Mouse (Mus musculus): ENCODE data around the gene Gm12184. TPM values are rescaled to one million over a fixed set of nuclear protein-coding genes. Genes with fewer than 3 reads are reported as not detected.

The Gm12184 gene
- polyA plus RNA-seq, 1 experiment, result 3.9 TPM

- Histone ChIP-seq H3K4me1 (ENCODE audit: control insufficient read depth, insufficient read depth, insufficient read length, low read length) (peaks cover 9% of the 10 kb centered on the region), H3K4me3 (ENCODE audit: low read depth, low read length) (peak overlapping the region; percentile 85), H3K27me3 (ENCODE audit: control insufficient read depth, insufficient read depth, low read length) (no peaks in the 10 kb centered on the region), H3K36me3 (ENCODE audit: control insufficient read depth, insufficient read depth, low read length) (no peaks in the 10 kb centered on the region), H3K27ac (ENCODE audit: insufficient read depth, low read depth, low read length) (peak overlapping the region; percentile 83)
- WGBS, result 1% methylated on average over 16 of the region's 16 CpGs
- TF ChIP-seq CTCF (IDR thresholded peaks at IDR 0.05; ENCODE audit: extremely low read depth, insufficient read length, insufficient replicate concordance, low read depth, low read length) (no peak; the same call in 1 of the 2 replicates), POLR2A (IDR thresholded peaks at IDR 0.05; ENCODE audit: low read depth, low read length) (peak; percentile 48; the same call in 1 of the 2 replicates)
These were observed 11.8 kb upstream of the Gm12184 start for GRCm38 (mm10) chr11:48838181-48838797.

- Histone ChIP-seq H3K27me3 (ENCODE audit: control insufficient read depth, insufficient read depth, low read length) (no peaks in the 10 kb centered on the region), H3K4me1 (ENCODE audit: control insufficient read depth, insufficient read depth, insufficient read length, low read length) (peaks cover 9% of the 10 kb centered on the region), H3K27ac (ENCODE audit: insufficient read depth, low read depth, low read length) (peak overlapping the region; percentile 83), H3K36me3 (ENCODE audit: control insufficient read depth, insufficient read depth, low read length) (no peaks in the 10 kb centered on the region), H3K4me3 (ENCODE audit: low read depth, low read length) (peak overlapping the region; percentile 85)
- TF ChIP-seq CTCF (IDR thresholded peaks at IDR 0.05; ENCODE audit: extremely low read depth, insufficient read length, insufficient replicate concordance, low read depth, low read length), result no peak
- peak; percentile 9; the same call in 1 of the 2 replicates for TF ChIP-seq POLR2A (IDR thresholded peaks at IDR 0.05; ENCODE audit: low read depth, low read length)
- WGBS, result under 1% methylated on average over 77 of the region's 77 CpGs
These were observed 11.1 kb upstream of the Gm12184 start for GRCm38 (mm10) chr11:48837310-48838180.

- TF ChIP-seq CTCF (IDR thresholded peaks at IDR 0.05; ENCODE audit: extremely low read depth, insufficient read length, insufficient replicate concordance, low read depth, low read length) (no peak), POLR2A (IDR thresholded peaks at IDR 0.05; ENCODE audit: low read depth, low read length) (no peak)
- Histone ChIP-seq H3K27me3 (ENCODE audit: control insufficient read depth, insufficient read depth, low read length) (no peaks in the 10 kb centered on the region), H3K36me3 (ENCODE audit: control insufficient read depth, insufficient read depth, low read length) (no peaks in the 10 kb centered on the region), H3K4me1 (ENCODE audit: control insufficient read depth, insufficient read depth, insufficient read length, low read length) (peaks cover 9% of the 10 kb centered on the region), H3K27ac (ENCODE audit: insufficient read depth, low read depth, low read length) (peak overlapping the region; percentile 83), H3K4me3 (ENCODE audit: low read depth, low read length) (peak overlapping the region; percentile 85)
- WGBS, result 21% methylated on average over 11 of the region's 11 CpGs
These were observed 10.5 kb upstream of the Gm12184 start for GRCm38 (mm10) chr11:48836990-48837309.

- peaks cover 9% of the 10 kb centered on the region for H3K4me1 ChIP-seq (ENCODE audit: control insufficient read depth, insufficient read depth, insufficient read length, low read length)
- WGBS, result 76% methylated on average over 6 of the region's 6 CpGs
- no peak overlapping the region for H3K27ac ChIP-seq (ENCODE audit: insufficient read depth, low read depth, low read length)
- no peaks in the 10 kb centered on the region for H3K36me3 ChIP-seq (ENCODE audit: control insufficient read depth, insufficient read depth, low read length)
- no peak overlapping the region for H3K4me3 ChIP-seq (ENCODE audit: low read depth, low read length)
- H3K27me3 ChIP-seq (ENCODE audit: control insufficient read depth, insufficient read depth, low read length), result no peaks in the 10 kb centered on the region
- no peak for TF ChIP-seq POLR2A (IDR thresholded peaks at IDR 0.05; ENCODE audit: low read depth, low read length)
- TF ChIP-seq CTCF (IDR thresholded peaks at IDR 0.05; ENCODE audit: extremely low read depth, insufficient read length, insufficient replicate concordance, low read depth, low read length), result no peak
These were observed 9.5 kb upstream of the Gm12184 start for GRCm38 (mm10) chr11:48835923-48836322.

- H3K36me3 ChIP-seq (ENCODE audit: control insufficient read depth, insufficient read depth, low read length), result no peaks in the 10 kb centered on the region
- no peak for TF ChIP-seq CTCF (IDR thresholded peaks at IDR 0.05; ENCODE audit: extremely low read depth, insufficient read length, insufficient replicate concordance, low read depth, low read length)
- no peak for TF ChIP-seq POLR2A (IDR thresholded peaks at IDR 0.05; ENCODE audit: low read depth, low read length)
- WGBS, result under 1% methylated on average over 30 of the region's 30 CpGs
- peak overlapping the region; percentile 66; the same call in 1 of the 2 replicates for H3K27ac ChIP-seq (ENCODE audit: insufficient read depth, low read depth, low read length)
- peak overlapping the region; percentile 75 for H3K4me3 ChIP-seq (ENCODE audit: low read depth, low read length)
- no peaks in the 10 kb centered on the region for H3K27me3 ChIP-seq (ENCODE audit: control insufficient read depth, insufficient read depth, low read length)
- H3K4me1 ChIP-seq (ENCODE audit: control insufficient read depth, insufficient read depth, insufficient read length, low read length), result peaks cover 9% of the 10 kb centered on the region
These were observed 7.5 kb upstream of the Gm12184 start for GRCm38 (mm10) chr11:48833731-48834639.

- Histone ChIP-seq H3K27ac (ENCODE audit: insufficient read depth, low read depth, low read length) (no peak overlapping the region), H3K36me3 (ENCODE audit: control insufficient read depth, insufficient read depth, low read length) (no peaks in the 10 kb centered on the region), H3K27me3 (ENCODE audit: control insufficient read depth, insufficient read depth, low read length) (no peaks in the 10 kb centered on the region), H3K4me3 (ENCODE audit: low read depth, low read length) (no peak overlapping the region), H3K4me1 (ENCODE audit: control insufficient read depth, insufficient read depth, insufficient read length, low read length) (peaks cover 5% of the 10 kb centered on the region; the same call in 1 of the 2 replicates)
- no peak for TF ChIP-seq CTCF (IDR thresholded peaks at IDR 0.05; ENCODE audit: extremely low read depth, insufficient read length, insufficient replicate concordance, low read depth, low read length)
- WGBS, result 25% methylated on average over 9 of the region's 9 CpGs
These were observed 6.7 kb upstream of the Gm12184 start for GRCm38 (mm10) chr11:48833078-48833730.

Data from small intestine, adult 2 months (tissue).